Mouse (Mus musculus) intestine, embryonic 16.5 days (tissue): ENCODE measurements around the gene Ubap1. TPM values are rescaled to one million over a fixed set of nuclear protein-coding genes. Genes with fewer than 3 reads are reported as not detected.

Experiments
- ATAC-seq: fragments of 200-750 bp; cut with Nextera tagmentation; 2 replicates; pipeline ENCODE4 v1.8.0; 2017; ENCODE audit warnings: moderate TSS enrichment, moderate library complexity
- H3K27ac ChIP-seq: fragments of 300-500 bp; sonication (generic); 2 replicates; pipeline ENCODE4 v1.5.1; 2014; ENCODE audit warnings: mild to moderate bottlenecking, low read length
- H3K27me3 ChIP-seq: fragments of 300-500 bp; sonication (generic); replicated peaks from 2 replicates; pipeline ENCODE4 v1.6.1; 2014; ENCODE audit warnings: low read length, control low read depth, mixed read lengths; ENCODE audit not compliant: control insufficient read depth, insufficient read depth
- H3K36me3 ChIP-seq: fragments of 300-500 bp; sonication (generic); 2 replicates; pipeline ENCODE4 v1.6.1; 2014; ENCODE audit warnings: low read length, control low read depth; ENCODE audit not compliant: control insufficient read depth, insufficient read depth
- H3K4me1 ChIP-seq: fragments of 300-500 bp; sonication (generic); 2 replicates; pipeline ENCODE4 v1.6.1; 2014; ENCODE audit warnings: low read length, control low read depth, mixed read lengths; ENCODE audit not compliant: control insufficient read depth, insufficient read depth
- H3K4me2 ChIP-seq: fragments of 300-500 bp; sonication (generic); 2 replicates; pipeline ENCODE4 v1.6.1; 2014; ENCODE audit warnings: low read depth, low read length, control low read depth
- H3K4me3 ChIP-seq: fragments of 300-500 bp; sonication (generic); 2 replicates; pipeline ENCODE4 v1.5.1; 2014; ENCODE audit warnings: mild to moderate bottlenecking, low read length
- H3K9ac ChIP-seq: fragments of 300-500 bp; sonication (generic); 2 replicates; pipeline ENCODE4 v1.6.1; 2014; ENCODE audit warnings: low read depth, low read length
- H3K9me3 ChIP-seq: fragments of 300-500 bp; sonication (generic); 2 replicates; pipeline ENCODE4 v1.6.1; 2016; ENCODE audit warnings: low read length, control low read depth; ENCODE audit not compliant: control insufficient read depth
- WGBS: fragments of 180-500 bp; shearing (Covaris S2); extraction: QIAGEN DNeasy Blood & Tissue Kit; methylation state at CpG from one replicate; pipeline ENCODE4 v1.1.7; 2014; 5-methylcytosine and 5-hydroxymethylcytosine counted together
- polyA plus RNA-seq: library from polyadenylated mRNA; unstranded; fragments of >200 nt; fragmentation: Nextera tagmentation; extraction: Ambion mirVana; gene quantifications from 2 replicates; pipeline ENCODE4 v1.2.1, GENCODE M21; 2015

Ubap1 gene
- polyA plus RNA-seq, 1 experiment from 2014 or later = 46.5 TPM

DNA sequence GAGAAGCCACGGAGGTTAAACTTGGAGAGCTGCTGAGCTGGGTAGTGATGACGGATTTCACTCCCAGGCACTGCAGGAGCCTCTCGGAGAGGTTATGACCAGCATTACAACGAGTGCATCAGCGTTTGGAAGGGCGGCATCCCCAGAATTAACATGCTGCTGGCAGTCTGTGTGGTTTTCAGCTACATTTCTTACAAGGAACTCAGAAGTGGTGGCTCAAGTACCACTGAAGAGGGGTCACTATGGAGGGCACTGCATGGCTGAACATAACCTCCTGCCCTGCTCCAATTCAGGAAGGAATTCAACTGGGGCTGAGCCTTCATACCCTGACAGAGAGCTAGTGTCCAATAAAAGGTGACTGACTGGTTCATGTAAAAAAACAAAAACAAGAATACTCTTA lies 49.6 kb downstream of the Ubap1 start:
- no peak overlapping the region for H3K4me2 ChIP-seq
- WGBS = 88% methylated on average over 6 of the region's 6 CpGs
- no peak for ATAC-seq
- no peak overlapping the region for H3K27ac ChIP-seq
- no peaks in the 10 kb centered on the region for H3K4me1 ChIP-seq
- H3K9ac ChIP-seq = no peak overlapping the region
- peaks cover 5% of the 10 kb centered on the region for H3K36me3 ChIP-seq
- H3K4me3 ChIP-seq = no peak overlapping the region
- H3K27me3 ChIP-seq = no peaks in the 10 kb centered on the region
- H3K9me3 ChIP-seq = no peaks in the 10 kb centered on the region

DNA sequence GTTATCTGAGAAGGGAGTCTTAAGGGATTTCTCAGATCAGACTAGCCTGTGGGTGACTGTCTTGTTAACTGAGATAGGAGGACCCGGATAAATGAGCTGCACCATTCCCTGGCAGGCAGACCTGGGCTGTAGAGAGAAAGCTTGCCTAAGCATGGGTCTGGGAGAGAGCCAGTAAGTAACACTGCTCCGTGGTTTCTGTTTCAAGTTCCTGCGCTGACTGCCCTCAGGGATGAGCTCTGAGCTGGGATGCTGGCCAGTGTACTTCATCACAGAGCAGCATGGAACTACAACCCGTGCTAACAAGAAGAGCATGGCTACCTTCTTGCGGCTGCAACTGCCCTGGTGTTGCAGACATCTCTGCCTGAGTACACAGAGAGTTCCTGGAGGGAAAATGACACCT lies 51.1 kb downstream of the Ubap1 start:
- no peak overlapping the region for H3K4me2 ChIP-seq
- H3K9me3 ChIP-seq = no peaks in the 10 kb centered on the region
- no peak overlapping the region for H3K9ac ChIP-seq
- ATAC-seq = no peak
- H3K36me3 ChIP-seq = no peaks in the 10 kb centered on the region
- H3K4me3 ChIP-seq = no peak overlapping the region
- H3K27me3 ChIP-seq = no peaks in the 10 kb centered on the region
- 88% methylated on average over 5 of the region's 5 CpGs for WGBS
- H3K27ac ChIP-seq = no peak overlapping the region
- no peaks in the 10 kb centered on the region for H3K4me1 ChIP-seq

DNA sequence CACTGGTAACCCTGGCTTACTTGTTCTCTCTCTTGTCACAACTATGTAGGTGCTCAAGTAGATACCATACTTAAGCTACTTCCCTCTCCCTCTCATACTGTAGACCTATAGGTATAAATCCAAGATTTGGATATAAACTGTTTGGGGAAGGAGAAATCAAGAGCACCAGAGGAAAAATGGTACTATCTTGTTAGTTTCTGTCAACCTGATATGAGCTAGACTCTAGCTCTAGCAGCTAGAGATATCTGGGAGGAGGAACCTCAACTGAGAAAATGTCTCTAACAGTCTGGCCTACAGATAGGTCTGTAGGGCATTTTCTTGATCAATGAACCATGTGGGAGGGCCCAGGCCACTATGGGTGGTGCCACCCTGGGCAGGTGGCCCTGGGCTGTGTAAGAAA lies 52.4 kb downstream of the Ubap1 start:
- Histone ChIP-seq H3K27ac (no peak overlapping the region), H3K9me3 (no peaks in the 10 kb centered on the region), H3K4me2 (no peak overlapping the region), H3K36me3 (no peaks in the 10 kb centered on the region), H3K27me3 (no peaks in the 10 kb centered on the region), H3K4me3 (no peak overlapping the region), H3K4me1 (no peaks in the 10 kb centered on the region), H3K9ac (no peak overlapping the region)
- ATAC-seq = no peak

DNA sequence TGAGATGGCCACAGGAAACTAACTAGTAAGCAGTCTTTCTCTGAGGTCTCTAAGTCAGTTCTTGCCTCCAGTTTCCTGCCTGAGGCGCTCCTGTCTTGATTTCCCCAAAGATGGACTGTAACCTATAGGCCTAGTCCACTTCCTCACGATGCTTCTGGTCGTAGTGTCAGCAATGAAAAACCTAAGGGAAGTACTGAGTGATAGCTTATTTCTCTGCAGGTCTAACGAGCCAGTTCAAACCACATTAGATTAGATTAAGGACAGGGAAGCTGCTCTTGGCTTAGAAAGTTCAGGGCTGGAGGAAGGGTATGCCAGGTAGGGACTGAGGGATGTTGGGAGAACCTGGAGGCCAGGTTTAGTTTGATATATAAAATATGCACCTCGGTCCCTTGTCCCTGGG lies 52.8 kb downstream of the Ubap1 start:
- WGBS = 88% methylated on average over 5 of the region's 5 CpGs
- no peak for ATAC-seq
- Histone ChIP-seq H3K9me3 (no peaks in the 10 kb centered on the region), H3K27me3 (no peaks in the 10 kb centered on the region), H3K4me3 (no peak overlapping the region), H3K9ac (no peak overlapping the region), H3K36me3 (no peaks in the 10 kb centered on the region), H3K4me2 (no peak overlapping the region), H3K4me1 (no peaks in the 10 kb centered on the region), H3K27ac (no peak overlapping the region)

DNA sequence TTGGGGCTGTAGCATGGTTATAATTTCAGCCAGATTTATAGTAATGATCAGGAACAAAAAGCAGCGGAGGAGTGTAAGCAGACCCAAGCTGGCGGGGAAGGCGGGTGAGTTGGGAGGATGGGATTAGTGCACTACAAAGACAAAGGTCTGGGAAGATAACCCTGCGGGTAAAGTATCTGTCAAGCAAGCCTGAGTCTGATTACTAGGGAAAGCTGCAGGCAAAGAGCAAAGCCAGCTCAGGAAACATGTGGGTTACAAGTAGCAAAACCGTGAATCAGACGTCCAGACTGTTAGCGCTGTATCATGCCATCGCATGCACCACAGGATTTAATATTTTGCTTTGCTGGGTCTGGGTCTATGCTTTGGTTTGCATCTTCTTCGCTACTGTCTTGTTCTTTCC lies 57.8 kb downstream of the Ubap1 start:
- no peaks in the 10 kb centered on the region for H3K36me3 ChIP-seq
- no peaks in the 10 kb centered on the region for H3K9me3 ChIP-seq
- H3K4me3 ChIP-seq = no peak overlapping the region
- H3K9ac ChIP-seq = no peak overlapping the region
- WGBS = 85% methylated on average over 9 of the region's 9 CpGs
- no peak overlapping the region for H3K27ac ChIP-seq
- H3K4me2 ChIP-seq = no peak overlapping the region
- H3K27me3 ChIP-seq = no peaks in the 10 kb centered on the region
- H3K4me1 ChIP-seq = no peaks in the 10 kb centered on the region
- ATAC-seq = no peak

DNA sequence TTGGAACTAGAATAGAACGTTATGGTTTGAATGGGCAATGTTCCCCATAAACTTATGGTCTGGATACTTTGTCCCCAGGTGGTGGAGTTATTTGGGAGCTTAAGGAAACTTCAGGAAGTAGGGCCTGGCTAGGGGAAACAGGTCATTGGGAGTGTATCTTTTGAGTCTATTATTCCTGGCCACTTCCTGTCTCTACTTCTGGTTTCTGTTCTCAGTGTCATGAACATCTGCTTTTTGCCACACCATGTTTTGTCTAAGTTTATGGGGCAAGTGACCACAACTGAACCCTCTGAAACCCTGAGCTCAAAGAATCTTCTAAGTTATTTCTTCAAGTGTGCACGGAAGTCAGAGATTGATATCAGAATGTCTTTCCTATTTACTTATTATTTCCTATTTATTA lies 58.6 kb downstream of the Ubap1 start:
- ATAC-seq = no peak
- Histone ChIP-seq H3K27ac (no peak overlapping the region), H3K4me1 (no peaks in the 10 kb centered on the region), H3K36me3 (no peaks in the 10 kb centered on the region), H3K9ac (no peak overlapping the region), H3K9me3 (no peaks in the 10 kb centered on the region), H3K27me3 (no peaks in the 10 kb centered on the region), H3K4me2 (no peak overlapping the region), H3K4me3 (no peak overlapping the region)
- WGBS = 91% methylated on average over 2 of the region's 2 CpGs

DNA sequence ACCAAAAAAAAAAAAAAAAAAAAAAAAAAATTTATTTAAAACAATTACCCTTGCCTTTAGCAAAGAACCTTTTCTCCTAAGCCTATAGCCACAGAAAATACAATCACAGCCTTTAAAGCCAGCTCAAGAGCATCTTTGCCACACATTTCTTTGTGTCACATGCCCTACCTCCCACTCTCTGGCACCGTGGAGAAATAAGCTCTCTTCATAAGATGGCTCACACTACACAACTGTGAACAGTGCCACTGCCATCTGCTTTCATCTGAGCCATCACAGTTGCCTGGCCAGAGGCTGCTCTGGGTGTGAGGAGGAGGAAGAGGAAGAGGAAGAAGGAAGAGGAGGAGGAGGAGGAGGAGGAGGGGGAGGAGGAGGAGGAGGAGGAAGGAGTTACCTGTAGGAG lies 60.5 kb downstream of the Ubap1 start:
- H3K9me3 ChIP-seq = no peaks in the 10 kb centered on the region
- H3K27ac ChIP-seq = no peak overlapping the region
- H3K4me1 ChIP-seq = no peaks in the 10 kb centered on the region
- no peaks in the 10 kb centered on the region for H3K36me3 ChIP-seq
- no peak overlapping the region for H3K4me3 ChIP-seq
- no peak for ATAC-seq
- WGBS = 92% methylated on average over 1 of the region's 1 CpGs
- H3K9ac ChIP-seq = no peak overlapping the region
- H3K4me2 ChIP-seq = no peak overlapping the region
- no peaks in the 10 kb centered on the region for H3K27me3 ChIP-seq

DNA sequence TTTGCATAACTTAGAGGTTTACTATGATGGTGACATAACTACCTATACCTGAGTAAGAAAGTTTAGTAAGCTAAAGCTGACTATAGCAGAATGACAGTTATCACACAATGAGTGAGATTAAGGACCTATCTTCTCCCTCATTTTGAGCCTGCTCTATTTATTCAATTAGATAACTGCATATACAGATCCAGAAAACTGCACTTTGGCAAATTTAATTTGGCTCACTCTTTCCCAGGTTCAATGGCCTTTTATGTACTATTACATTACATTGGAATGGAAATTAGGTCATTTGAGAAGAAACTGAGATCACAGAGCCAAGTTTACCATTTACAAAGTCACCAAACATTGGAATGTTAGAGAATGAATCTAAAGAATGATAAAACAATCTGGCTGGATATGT lies 68.2 kb downstream of the Ubap1 start:
- Histone ChIP-seq H3K9ac (no peak overlapping the region), H3K9me3 (no peaks in the 10 kb centered on the region), H3K4me1 (no peaks in the 10 kb centered on the region), H3K27me3 (no peaks in the 10 kb centered on the region), H3K27ac (no peak overlapping the region), H3K4me2 (no peak overlapping the region), H3K36me3 (no peaks in the 10 kb centered on the region), H3K4me3 (no peak overlapping the region)
- ATAC-seq = no peak

DNA sequence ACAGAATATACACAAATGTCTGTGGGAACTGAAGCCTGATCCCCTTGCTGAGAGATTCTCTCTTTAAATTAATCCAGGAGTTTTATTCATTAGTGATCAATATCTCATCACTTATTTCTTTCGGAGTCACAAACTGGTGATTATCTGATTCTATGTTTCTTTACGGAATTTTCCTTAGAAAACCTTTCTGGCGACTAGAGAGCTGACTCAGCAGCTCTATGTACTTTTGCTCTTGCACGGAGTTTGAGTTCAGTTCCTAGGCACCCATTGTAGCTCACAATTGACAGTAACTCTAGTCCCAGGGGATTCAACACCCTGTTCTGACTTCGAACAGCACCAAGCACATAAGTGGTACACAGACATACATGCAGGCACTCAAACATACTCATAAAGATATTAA lies 90.1 kb downstream of the Ubap1 start:
- Histone ChIP-seq H3K4me2 (no peak overlapping the region), H3K4me1 (no peaks in the 10 kb centered on the region), H3K9me3 (no peaks in the 10 kb centered on the region), H3K4me3 (no peak overlapping the region), H3K27ac (no peak overlapping the region), H3K36me3 (no peaks in the 10 kb centered on the region), H3K27me3 (no peaks in the 10 kb centered on the region), H3K9ac (no peak overlapping the region)
- WGBS = 85% methylated on average over 5 of the region's 5 CpGs
- no peak for ATAC-seq
